ENCODE assay signal across 10 mouse cellular contexts in genomic region chr17:5842988-5843640, GRCm38 (mm10). TPM values are rescaled to one million over a fixed set of nuclear protein-coding genes. Genes with fewer than 3 reads are reported as not detected.
DNase-seq lines count a peak whose midpoint lies in the region; ATAC-seq and TF ChIP-seq lines count a peak whose summit lies in the region.
"Had no signal": no experiment of that assay in that cellular context is flagged by ENCODE, and none has a peak within 500 bp of the region (broad histone marks: within the 10 kb centered on the region; RNA-seq: fewer than 3 reads in every experiment).

No protein-coding gene starts in this region.

- ATAC-seq in heart, embryonic 16.5 days (replicated peaks; ENCODE audit: extremely low read depth, insufficient read depth, low FRiP score), result no peak
- ATAC-seq in liver, embryonic 12.5 days, result no peak

- no peaks in the 10 kb centered on the region for H3K36me3 ChIP-seq in heart, embryonic 16.5 days (ENCODE audit: control insufficient read depth, insufficient read depth)
- no peaks in the 10 kb centered on the region for H3K36me3 ChIP-seq in liver, embryonic 12.5 days

- TF ChIP-seq POLR2A in bone marrow, adult 2 months (IDR thresholded peaks at IDR 0.05; ENCODE audit: borderline replicate concordance, control insufficient read depth, low read depth, low read length), result no peak

- H3K9me3 ChIP-seq in heart, embryonic 16.5 days (replicated peaks; ENCODE audit: control insufficient read depth, low read length), result no peaks in the 10 kb centered on the region
- H3K9me3 ChIP-seq in liver, embryonic 12.5 days (replicated peaks), result no peaks in the 10 kb centered on the region

- H3K9ac ChIP-seq in heart, embryonic 16.5 days (ENCODE audit: low read length), result peak overlapping the region; percentile 41
- H3K9ac ChIP-seq in liver, embryonic 12.5 days, result peak overlapping the region; percentile 31; the same call in 1 of the 2 replicates

- no peak overlapping the region for H3K27ac ChIP-seq in heart, embryonic 16.5 days (ENCODE audit: low read length)
- H3K27ac ChIP-seq in bone marrow, adult 2 months (ENCODE audit: control insufficient read depth, insufficient read depth, low read depth, low read length, poor library complexity), result 0 out of 2 replicates have a peak overlapping the region, but pooled peaks have one; percentile 10
- no peak overlapping the region for H3K27ac ChIP-seq in liver, embryonic 12.5 days

- peak overlapping the region; percentile 14; the same call in 1 of the 2 replicates for H3K4me3 ChIP-seq in heart, embryonic 16.5 days (ENCODE audit: low read length)
- no peak overlapping the region for H3K4me3 ChIP-seq in bone marrow, adult 2 months (replicated peaks; ENCODE audit: control insufficient read depth, low read depth, low read length)
- no peak overlapping the region for H3K4me3 ChIP-seq in liver, embryonic 12.5 days

- peaks cover 22% of the 10 kb centered on the region for H3K4me1 ChIP-seq in heart, embryonic 16.5 days (ENCODE audit: control insufficient read depth, insufficient read depth, low read length)
- peaks cover 1% of the 10 kb centered on the region for H3K4me1 ChIP-seq in bone marrow, adult 2 months (ENCODE audit: control insufficient read depth, insufficient read depth, low read length)
- H3K4me1 ChIP-seq in liver, embryonic 12.5 days, result peaks cover 59% of the 10 kb centered on the region

- WGBS in heart, embryonic 16.5 days, result 71% methylated on average over 9 of the region's 9 CpGs
- 63% methylated on average over 9 of the region's 9 CpGs for WGBS in bone marrow, adult 2 months
- 66% methylated on average over 9 of the region's 9 CpGs for WGBS in liver, embryonic 12.5 days (ENCODE audit: insufficient replicate concordance)

- DNase-seq in heart, postnatal 4 days, result no peak
- peak; percentile 43 for DNase-seq in kidney, adult 18-20 months
- DNase-seq in layer of hippocampus, postnatal 10 days (ENCODE audit: low spot score in 2 of 2), result no peak
- DNase-seq in c-Kit-positive CD71-positive TER-119-positive erythroid progenitor cells, embryonic 14.5 days (ENCODE audit: low spot score), result no peak
- no peak for DNase-seq in B cell, adult 2 months
- DNase-seq: lung, postnatal 10 days; thymus, adult 2 months had no signal

- H3K27me3 ChIP-seq in heart, embryonic 16.5 days (ENCODE audit: control insufficient read depth, insufficient read depth, low read length), result no peaks in the 10 kb centered on the region
- no peaks in the 10 kb centered on the region for H3K27me3 ChIP-seq in liver, embryonic 12.5 days (replicated peaks)

- H3K4me2 ChIP-seq in heart, embryonic 16.5 days (ENCODE audit: low read depth, low read length), result peak overlapping the region; percentile 93
- H3K4me2 ChIP-seq in liver, embryonic 12.5 days, result peak overlapping the region; percentile 93

- no peak for TF ChIP-seq CTCF in bone marrow, adult 2 months (IDR thresholded peaks at IDR 0.05; ENCODE audit: control insufficient read depth, insufficient read depth, low read length)

RNA-seq across cellular contexts. Expression of gene Snx9, which starts 2.0 kb away (rescaled TPM):
- 19.4 and 20.9 TPM in 2 replicates for polyA plus RNA-seq in heart, embryonic 16.5 days (2015; fragmentation: Nextera tagmentation; extraction: Ambion mirVana)
- 10 to 100 TPM; 38.0 to 39.0 TPM for total RNA-seq in heart, postnatal 4 days (2021)
- 7.9 and 16.6 TPM in 2 replicates for polyA plus RNA-seq in bone marrow, adult 2 months (2011; ENCODE audit: insufficient read depth, insufficient read length, low replicate concordance, missing spikeins)
- polyA plus RNA-seq in liver, embryonic 12.5 days (2016; fragmentation: Nextera tagmentation; extraction: Ambion mirVana), result 22.7 and 23.5 TPM in 2 replicates
- 10 to 100 TPM; 12.7 to 13.1 TPM for total RNA-seq in layer of hippocampus, postnatal 10 days (2021)
